Mouse (Mus musculus): Measurements from ENCODE around the gene Nrarp. TPM values are rescaled to one million over a fixed set of nuclear protein-coding genes. Genes with fewer than 3 reads are reported as not detected.

Gene Nrarp
- polyA plus RNA-seq, 1 experiment from 2014 or later, result 21.4 TPM

GRCm38 (mm10) chr2:25226864-25227263, 46.3 kb downstream of the Nrarp start:
- peaks cover 2% of the 10 kb centered on the region for H3K36me3 ChIP-seq
- H3K27me3 ChIP-seq, result peaks cover 17% of the 10 kb centered on the region; the same call in 1 of the 2 replicates
- peaks cover 25% of the 10 kb centered on the region for H3K4me1 ChIP-seq (replicated peaks)
- no peak overlapping the region for H3K4me2 ChIP-seq
- H3K9ac ChIP-seq, result no peak overlapping the region
- no peaks in the 10 kb centered on the region for H3K9me3 ChIP-seq
- WGBS, result 81% methylated on average over 5 of the region's 5 CpGs
- ATAC-seq (ENCODE audit: low FRiP score), result no peak
- no peak overlapping the region for H3K27ac ChIP-seq
- no peak overlapping the region for H3K4me3 ChIP-seq

GRCm38 (mm10) chr2:25227406-25227805, 46.8 kb downstream of the Nrarp start:
- no peak overlapping the region for H3K27ac ChIP-seq
- 88% methylated on average over 4 of the region's 4 CpGs for WGBS
- peaks cover 17% of the 10 kb centered on the region; the same call in 1 of the 2 replicates for H3K27me3 ChIP-seq
- no peaks in the 10 kb centered on the region for H3K36me3 ChIP-seq
- no peak for ATAC-seq (ENCODE audit: low FRiP score)
- H3K4me1 ChIP-seq (replicated peaks), result peaks cover 25% of the 10 kb centered on the region
- H3K9ac ChIP-seq, result no peak overlapping the region
- no peaks in the 10 kb centered on the region for H3K9me3 ChIP-seq
- no peak overlapping the region for H3K4me3 ChIP-seq
- H3K4me2 ChIP-seq, result no peak overlapping the region

- no peak for ATAC-seq (ENCODE audit: low FRiP score)
- under 1% methylated on average over 7 of the region's 7 CpGs for WGBS
- Histone ChIP-seq H3K27me3 (peaks cover 17% of the 10 kb centered on the region; the same call in 1 of the 2 replicates), H3K36me3 (no peaks in the 10 kb centered on the region), H3K9me3 (no peaks in the 10 kb centered on the region), H3K4me2 (peak overlapping the region; percentile 42), H3K4me1 (replicated peaks) (peaks cover 20% of the 10 kb centered on the region), H3K4me3 (peak overlapping the region; percentile 23), H3K27ac (peak overlapping the region; percentile 72), H3K9ac (peak overlapping the region; percentile 53; the same call in 1 of the 2 replicates)
Measured at GRCm38 (mm10) chr2:25228431-25228889, 47.9 kb downstream of the Nrarp start.

- H3K27ac ChIP-seq, result 0 out of 2 replicates have a peak overlapping the region, but pooled peaks have one; percentile 72
- no peak for ATAC-seq (ENCODE audit: low FRiP score)
- WGBS, result 68% methylated on average over 6 of the region's 6 CpGs
- no peaks in the 10 kb centered on the region for H3K9me3 ChIP-seq
- peaks cover 16% of the 10 kb centered on the region for H3K4me1 ChIP-seq (replicated peaks)
- peaks cover 19% of the 10 kb centered on the region; the same call in 1 of the 2 replicates for H3K27me3 ChIP-seq
- H3K4me2 ChIP-seq, result peak overlapping the region; percentile 42
- H3K36me3 ChIP-seq, result no peaks in the 10 kb centered on the region
- H3K4me3 ChIP-seq, result no peak overlapping the region; the same call in 1 of the 2 replicates
- H3K9ac ChIP-seq, result no peak overlapping the region
Measured at GRCm38 (mm10) chr2:25228995-25229530, 48.5 kb downstream of the Nrarp start.

GRCm38 (mm10) chr2:25229582-25229981, 49.0 kb downstream of the Nrarp start:
- no peak overlapping the region for H3K4me3 ChIP-seq
- H3K4me1 ChIP-seq (replicated peaks), result peaks cover 16% of the 10 kb centered on the region
- H3K9me3 ChIP-seq, result no peaks in the 10 kb centered on the region
- no peaks in the 10 kb centered on the region for H3K36me3 ChIP-seq
- WGBS, result 82% methylated on average over 5 of the region's 5 CpGs
- H3K27me3 ChIP-seq, result peaks cover 24% of the 10 kb centered on the region
- H3K27ac ChIP-seq, result no peak overlapping the region
- H3K4me2 ChIP-seq, result no peak overlapping the region
- no peak overlapping the region for H3K9ac ChIP-seq
- ATAC-seq (ENCODE audit: low FRiP score), result no peak

GRCm38 (mm10) chr2:25230581-25230980, 50.0 kb downstream of the Nrarp start:
- Histone ChIP-seq H3K9ac (no peak overlapping the region), H3K27me3 (peaks cover 33% of the 10 kb centered on the region), H3K9me3 (no peaks in the 10 kb centered on the region), H3K4me2 (no peak overlapping the region), H3K4me1 (replicated peaks) (peaks cover 12% of the 10 kb centered on the region), H3K27ac (no peak overlapping the region), H3K36me3 (no peaks in the 10 kb centered on the region), H3K4me3 (no peak overlapping the region)
- no peak for ATAC-seq (ENCODE audit: low FRiP score)
- 91% methylated on average over 7 of the region's 7 CpGs for WGBS

- no peaks in the 10 kb centered on the region for H3K9me3 ChIP-seq
- 57% methylated on average over 12 of the region's 12 CpGs for WGBS
- H3K9ac ChIP-seq, result no peak overlapping the region
- H3K27me3 ChIP-seq, result peaks cover 37% of the 10 kb centered on the region
- no peak overlapping the region for H3K4me3 ChIP-seq
- H3K4me1 ChIP-seq (replicated peaks), result peaks cover 8% of the 10 kb centered on the region
- ATAC-seq (ENCODE audit: low FRiP score), result no peak
- no peak overlapping the region for H3K4me2 ChIP-seq
- no peaks in the 10 kb centered on the region for H3K36me3 ChIP-seq
- H3K27ac ChIP-seq, result no peak overlapping the region
Measured at GRCm38 (mm10) chr2:25231038-25231437, 50.5 kb downstream of the Nrarp start.

Other genes starting within 250 kb of the Nrarp start
- 23.9 and 26.0 TPM in 2 replicates for gene Arrdc1, start 245.5 kb upstream of the Nrarp start, polyA plus RNA-seq (2015; fragmentation: Nextera tagmentation; extraction: Ambion mirVana)
- 16.0 and 17.7 TPM in 2 replicates for gene Zmynd19, start 231.0 kb upstream of the Nrarp start, polyA plus RNA-seq (2015; fragmentation: Nextera tagmentation; extraction: Ambion mirVana)
- 36.0 and 38.1 TPM in 2 replicates for gene Dph7, start 218.4 kb upstream of the Nrarp start, polyA plus RNA-seq (2015; fragmentation: Nextera tagmentation; extraction: Ambion mirVana)
- 171 and 181 TPM in 2 replicates for gene Mrpl41, start 205.7 kb upstream of the Nrarp start, polyA plus RNA-seq (2015; fragmentation: Nextera tagmentation; extraction: Ambion mirVana)
- gene Pnpla7, start 204.7 kb upstream of the Nrarp start, polyA plus RNA-seq (2015; fragmentation: Nextera tagmentation; extraction: Ambion mirVana), result 3.0 and 3.4 TPM in 2 replicates
- 130 and 136 TPM in 2 replicates for gene Nsmf, start 126.4 kb upstream of the Nrarp start, polyA plus RNA-seq (2015; fragmentation: Nextera tagmentation; extraction: Ambion mirVana)
- gene Entpd8, start 100.5 kb upstream of the Nrarp start, polyA plus RNA-seq (2015; fragmentation: Nextera tagmentation; extraction: Ambion mirVana), result not detected in 2 replicates
- gene Noxa1, start 85.6 kb upstream of the Nrarp start, polyA plus RNA-seq (2015; fragmentation: Nextera tagmentation; extraction: Ambion mirVana), result not detected in 2 replicates
- gene Tor4a, start 16.1 kb downstream of the Nrarp start, polyA plus RNA-seq (2015; fragmentation: Nextera tagmentation; extraction: Ambion mirVana), result 1.6 and 1.9 TPM in 2 replicates
- gene Nelfb, start 30.7 kb downstream of the Nrarp start, polyA plus RNA-seq (2015; fragmentation: Nextera tagmentation; extraction: Ambion mirVana), result 98.3 and 104 TPM in 2 replicates
- not detected in 2 replicates for gene Stpg3, start 33.9 kb downstream of the Nrarp start, polyA plus RNA-seq (2015; fragmentation: Nextera tagmentation; extraction: Ambion mirVana)
- 0.40 and 1.3 TPM in 2 replicates for gene Fam166a, start 38.0 kb downstream of the Nrarp start, polyA plus RNA-seq (2015; fragmentation: Nextera tagmentation; extraction: Ambion mirVana)
- 349 and 363 TPM in 2 replicates for gene Tubb4b, start 43.9 kb downstream of the Nrarp start, polyA plus RNA-seq (2015; fragmentation: Nextera tagmentation; extraction: Ambion mirVana)
- not detected in 2 replicates for gene Slc34a3, start 53.6 kb downstream of the Nrarp start, polyA plus RNA-seq (2015; fragmentation: Nextera tagmentation; extraction: Ambion mirVana)
- gene Rnf224, start 56.0 kb downstream of the Nrarp start, polyA plus RNA-seq (2015; fragmentation: Nextera tagmentation; extraction: Ambion mirVana), result not detected in 2 replicates
- gene Rnf208, start 61.5 kb downstream of the Nrarp start, polyA plus RNA-seq (2015; fragmentation: Nextera tagmentation; extraction: Ambion mirVana), result 90.3 and 92.4 TPM in 2 replicates
- 0.26 TPM in 1 of 2 replicates, not detected in the other for gene Cysrt1, start 61.7 kb downstream of the Nrarp start, polyA plus RNA-seq (2015; fragmentation: Nextera tagmentation; extraction: Ambion mirVana)
- 5.1 and 6.2 TPM in 2 replicates for gene AL732309.1, start 66.1 kb downstream of the Nrarp start, polyA plus RNA-seq (2015; fragmentation: Nextera tagmentation; extraction: Ambion mirVana)
- gene Tmem203, start 74.7 kb downstream of the Nrarp start, polyA plus RNA-seq (2015; fragmentation: Nextera tagmentation; extraction: Ambion mirVana), result 18.6 and 20.9 TPM in 2 replicates
- gene Tprn, start 81.9 kb downstream of the Nrarp start, polyA plus RNA-seq (2015; fragmentation: Nextera tagmentation; extraction: Ambion mirVana), result 16.2 and 17.6 TPM in 2 replicates
- gene Ssna1, start 91.7 kb downstream of the Nrarp start, polyA plus RNA-seq (2015; fragmentation: Nextera tagmentation; extraction: Ambion mirVana), result 189 and 199 TPM in 2 replicates
- gene Anapc2, start 91.7 kb downstream of the Nrarp start, polyA plus RNA-seq (2015; fragmentation: Nextera tagmentation; extraction: Ambion mirVana), result 143 TPM in 2 replicates
- gene Tmem210, start 107.4 kb downstream of the Nrarp start, polyA plus RNA-seq (2015; fragmentation: Nextera tagmentation; extraction: Ambion mirVana), result not detected in 2 replicates
- 0.22 TPM in 1 of 2 replicates, not detected in the other for gene Lrrc26, start 109.2 kb downstream of the Nrarp start, polyA plus RNA-seq (2015; fragmentation: Nextera tagmentation; extraction: Ambion mirVana)
- gene Grin1, start 138.4 kb downstream of the Nrarp start, polyA plus RNA-seq (2015; fragmentation: Nextera tagmentation; extraction: Ambion mirVana), result 22.5 and 24.5 TPM in 2 replicates
- gene Man1b1, start 151.6 kb downstream of the Nrarp start, polyA plus RNA-seq (2015; fragmentation: Nextera tagmentation; extraction: Ambion mirVana), result 50.0 and 59.8 TPM in 2 replicates
- gene Dpp7, start 175.6 kb downstream of the Nrarp start, polyA plus RNA-seq (2015; fragmentation: Nextera tagmentation; extraction: Ambion mirVana), result 22.8 and 23.0 TPM in 2 replicates
- 5.2 and 6.2 TPM in 2 replicates for gene Uap1l1, start 184.9 kb downstream of the Nrarp start, polyA plus RNA-seq (2015; fragmentation: Nextera tagmentation; extraction: Ambion mirVana)
- 9.6 and 16.5 TPM in 2 replicates for gene Sapcd2, start 191.6 kb downstream of the Nrarp start, polyA plus RNA-seq (2015; fragmentation: Nextera tagmentation; extraction: Ambion mirVana)
- 2.6 and 3.6 TPM in 2 replicates for gene Entpd2, start 215.1 kb downstream of the Nrarp start, polyA plus RNA-seq (2015; fragmentation: Nextera tagmentation; extraction: Ambion mirVana)
- gene Npdc1, start 218.6 kb downstream of the Nrarp start, polyA plus RNA-seq (2015; fragmentation: Nextera tagmentation; extraction: Ambion mirVana), result 411 and 423 TPM in 2 replicates
- 0.19 TPM in 1 of 2 replicates, not detected in the other for gene Fut7, start 242.5 kb downstream of the Nrarp start, polyA plus RNA-seq (2015; fragmentation: Nextera tagmentation; extraction: Ambion mirVana)
- 10.0 and 11.6 TPM in 2 replicates for gene Abca2, start 247.9 kb downstream of the Nrarp start, polyA plus RNA-seq (2015; fragmentation: Nextera tagmentation; extraction: Ambion mirVana)

Data from hindbrain, embryonic 13.5 days (tissue).